Mouse (Mus musculus): ENCODE data around the gene Rgs14. TPM values are rescaled to one million over a fixed set of nuclear protein-coding genes. Genes with fewer than 3 reads are reported as not detected.
A peak's percentile ranks its signal among the peaks of the same experiment; 100 is the strongest.

Gene Rgs14
- 1 to 10 TPM; 1.0 to 1.1 TPM for total RNA-seq (2021)
- long read RNA-seq, experiment 1, result 0 reads
- long read RNA-seq, experiment 2, partial matches to known transcripts, result 0 of 1 reads
- long read RNA-seq, experiment 2, other reads (novel, unspliced or antisense), result 1 of 1 reads

GRCm38 (mm10) chr13:55369531-55370114 lies at the start of gene Rgs14:
Gene Rgs14, plus strand, starts transcription at chr13:55369732.
- DNase-seq (ENCODE audit: low spot score in 2 of 2), result no peak

- DNase-seq (ENCODE audit: low spot score in 2 of 2), result no peak
Measured at GRCm38 (mm10) chr13:55319931-55320533, 49.5 kb upstream of the Rgs14 start, which contains the start of gene Prelid1. Gene Prelid1, plus strand, starts transcription at chr13:55320500.

GRCm38 (mm10) chr13:55321434-55322129 lies 48.0 kb upstream of the Rgs14 start, which contains the start of gene Rab24:
Gene Rab24, minus strand, starts transcription at chr13:55321946.
- peak; percentile 74 to 82 for DNase-seq (ENCODE audit: low spot score in 2 of 2)

GRCm38 (mm10) chr13:55322130-55322825 lies 47.3 kb upstream of the Rgs14 start:
- DNase-seq (ENCODE audit: low spot score in 2 of 2), result no peak

- DNase-seq (ENCODE audit: low spot score in 2 of 2), result no peak
Measured at GRCm38 (mm10) chr13:55325596-55325995, 43.9 kb upstream of the Rgs14 start.

- DNase-seq (ENCODE audit: low spot score in 2 of 2), result no peak
Measured at GRCm38 (mm10) chr13:55327169-55327568, 42.4 kb upstream of the Rgs14 start.

GRCm38 (mm10) chr13:55327633-55328032 lies 41.9 kb upstream of the Rgs14 start:
- DNase-seq (ENCODE audit: low spot score in 2 of 2), result peak; percentile 62 to 79

GRCm38 (mm10) chr13:55328171-55328570 lies 41.4 kb upstream of the Rgs14 start:
- DNase-seq (ENCODE audit: low spot score in 2 of 2), result no peak

- no peak for DNase-seq (ENCODE audit: low spot score in 2 of 2)
Measured at GRCm38 (mm10) chr13:55328641-55329040, 40.9 kb upstream of the Rgs14 start.

- no peak for DNase-seq (ENCODE audit: low spot score in 2 of 2)
Measured at GRCm38 (mm10) chr13:55329109-55329682, 40.3 kb upstream of the Rgs14 start.

GRCm38 (mm10) chr13:55329683-55330566 lies 39.6 kb upstream of the Rgs14 start, which contains the start of gene Mxd3:
Gene Mxd3, minus strand, starts transcription at chr13:55329823.
- DNase-seq (ENCODE audit: low spot score in 2 of 2), result peak; percentile 56 to 83

- no peak for DNase-seq (ENCODE audit: low spot score in 2 of 2)
Measured at GRCm38 (mm10) chr13:55330567-55331400, 38.7 kb upstream of the Rgs14 start.

GRCm38 (mm10) chr13:55332331-55332730 lies 37.2 kb upstream of the Rgs14 start:
- DNase-seq (ENCODE audit: low spot score in 2 of 2), result no peak

GRCm38 (mm10) chr13:55335701-55336100 lies 33.8 kb upstream of the Rgs14 start:
- DNase-seq (ENCODE audit: low spot score in 2 of 2), result no peak

GRCm38 (mm10) chr13:55337341-55337975 lies 32.1 kb upstream of the Rgs14 start:
- no peak for DNase-seq (ENCODE audit: low spot score in 2 of 2)

- DNase-seq (ENCODE audit: low spot score in 2 of 2), result no peak
Measured at GRCm38 (mm10) chr13:55338131-55339054, 31.1 kb upstream of the Rgs14 start.

- no peak for DNase-seq (ENCODE audit: low spot score in 2 of 2)
Measured at GRCm38 (mm10) chr13:55339259-55339658, 30.3 kb upstream of the Rgs14 start.
